Mouse (Mus musculus): ENCODE data around the gene Imp4. TPM values are rescaled to one million over a fixed set of nuclear protein-coding genes. Genes with fewer than 3 reads are reported as not detected.

Imp4 gene
- polyA plus RNA-seq, 1 experiment from 2014 or later, result 68.5 TPM

DNA sequence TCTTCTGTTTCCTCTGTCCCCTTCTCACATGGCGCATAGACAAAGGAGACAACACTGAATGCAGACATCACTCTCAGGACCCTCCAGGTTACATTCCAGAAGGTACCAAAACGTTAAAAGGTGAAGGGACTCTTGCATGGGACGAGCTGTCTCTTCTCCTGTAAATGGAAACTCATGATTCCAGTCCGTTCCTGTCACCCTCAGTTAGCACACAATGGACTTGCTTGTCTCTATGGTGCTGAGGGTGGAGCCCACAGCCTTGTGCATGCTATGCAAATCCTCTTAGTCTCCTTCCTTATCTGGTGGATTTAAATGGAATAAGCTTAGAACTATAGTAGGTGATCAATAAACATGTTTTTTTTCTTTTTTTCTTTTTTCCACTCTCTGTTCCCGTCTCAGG is 30.1 kb downstream of the Imp4 start:
- Histone ChIP-seq H3K9ac (ENCODE audit: low read length) (no peak overlapping the region), H3K36me3 (ENCODE audit: control insufficient read depth, insufficient read depth, low read length) (no peaks in the 10 kb centered on the region), H3K9me3 (replicated peaks; ENCODE audit: control insufficient read depth, low read length) (no peaks in the 10 kb centered on the region), H3K27me3 (replicated peaks; ENCODE audit: control insufficient read depth, insufficient read depth, low read length) (peaks cover 12% of the 10 kb centered on the region; the same call in 1 of the 2 replicates), H3K4me3 (ENCODE audit: low read depth, low read length) (no peak overlapping the region), H3K27ac (ENCODE audit: low read depth, low read length) (no peak overlapping the region), H3K4me1 (ENCODE audit: control insufficient read depth, insufficient read depth, low read length) (no peaks in the 10 kb centered on the region), H3K4me2 (ENCODE audit: low read length) (no peak overlapping the region)
- DNase-seq (ENCODE audit: low spot score) (no peak), ATAC-seq (no peak)
- 70% methylated on average over 5 of the region's 5 CpGs for WGBS

DNA sequence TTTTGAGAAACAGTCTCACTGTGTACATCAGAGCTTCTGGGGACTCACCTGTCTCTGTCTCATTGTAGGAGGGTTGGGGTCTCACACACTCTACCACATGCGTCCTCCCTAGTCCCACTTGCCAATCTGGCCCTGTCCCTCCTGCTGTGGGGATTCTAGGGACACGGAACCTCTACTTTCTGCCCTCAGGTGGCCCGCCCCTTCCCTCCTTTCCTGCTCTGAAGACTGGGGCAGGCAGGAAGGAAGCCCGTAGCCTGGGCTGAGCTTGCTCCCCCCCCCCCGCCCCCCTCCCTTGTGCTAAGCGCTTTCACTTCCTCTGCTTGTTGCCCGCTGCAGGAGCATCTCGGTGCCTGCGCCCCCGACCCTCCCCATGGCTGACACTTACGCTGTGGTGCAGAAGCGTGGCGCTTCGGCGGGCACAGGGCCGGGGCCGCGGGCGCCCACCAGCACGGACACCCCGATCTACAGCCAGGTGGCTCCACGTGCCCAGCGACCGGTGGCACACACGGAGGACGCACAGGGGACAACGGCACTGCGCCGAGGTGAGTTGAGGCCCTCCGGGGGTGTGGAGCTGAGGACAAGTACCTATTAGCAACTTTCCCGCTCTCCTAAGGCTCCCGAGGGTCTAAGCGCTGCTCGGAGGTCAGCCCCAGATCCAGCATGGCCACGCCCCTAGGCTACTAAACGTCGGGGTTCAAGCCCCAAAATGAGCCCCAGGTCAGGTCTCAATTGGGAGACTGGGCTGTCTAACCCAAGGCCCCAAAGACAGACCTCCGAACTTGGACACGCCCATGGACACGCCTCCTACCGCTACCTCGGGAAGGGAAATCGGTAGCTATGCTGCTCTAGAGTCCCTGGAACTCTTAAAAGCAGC is 33.0 kb downstream of the Imp4 start:
- H3K4me2 ChIP-seq (ENCODE audit: low read length), result peak overlapping the region; percentile 88
- peak overlapping the region; percentile 41 for H3K4me3 ChIP-seq (ENCODE audit: low read depth, low read length)
- peak; percentile 25 for DNase-seq (ENCODE audit: low spot score)
- H3K9ac ChIP-seq (ENCODE audit: low read length), result peak overlapping the region; percentile 55
- H3K4me1 ChIP-seq (ENCODE audit: control insufficient read depth, insufficient read depth, low read length), result no peaks in the 10 kb centered on the region
- peak; percentile 64 for ATAC-seq
- no peaks in the 10 kb centered on the region for H3K36me3 ChIP-seq (ENCODE audit: control insufficient read depth, insufficient read depth, low read length)
- WGBS, result under 1% methylated on average over 42 of the region's 43 CpGs
- peaks cover 12% of the 10 kb centered on the region; the same call in 1 of the 2 replicates for H3K27me3 ChIP-seq (replicated peaks; ENCODE audit: control insufficient read depth, insufficient read depth, low read length)
- no peak overlapping the region for H3K27ac ChIP-seq (ENCODE audit: low read depth, low read length)
- H3K9me3 ChIP-seq (replicated peaks; ENCODE audit: control insufficient read depth, low read length), result no peaks in the 10 kb centered on the region

DNA sequence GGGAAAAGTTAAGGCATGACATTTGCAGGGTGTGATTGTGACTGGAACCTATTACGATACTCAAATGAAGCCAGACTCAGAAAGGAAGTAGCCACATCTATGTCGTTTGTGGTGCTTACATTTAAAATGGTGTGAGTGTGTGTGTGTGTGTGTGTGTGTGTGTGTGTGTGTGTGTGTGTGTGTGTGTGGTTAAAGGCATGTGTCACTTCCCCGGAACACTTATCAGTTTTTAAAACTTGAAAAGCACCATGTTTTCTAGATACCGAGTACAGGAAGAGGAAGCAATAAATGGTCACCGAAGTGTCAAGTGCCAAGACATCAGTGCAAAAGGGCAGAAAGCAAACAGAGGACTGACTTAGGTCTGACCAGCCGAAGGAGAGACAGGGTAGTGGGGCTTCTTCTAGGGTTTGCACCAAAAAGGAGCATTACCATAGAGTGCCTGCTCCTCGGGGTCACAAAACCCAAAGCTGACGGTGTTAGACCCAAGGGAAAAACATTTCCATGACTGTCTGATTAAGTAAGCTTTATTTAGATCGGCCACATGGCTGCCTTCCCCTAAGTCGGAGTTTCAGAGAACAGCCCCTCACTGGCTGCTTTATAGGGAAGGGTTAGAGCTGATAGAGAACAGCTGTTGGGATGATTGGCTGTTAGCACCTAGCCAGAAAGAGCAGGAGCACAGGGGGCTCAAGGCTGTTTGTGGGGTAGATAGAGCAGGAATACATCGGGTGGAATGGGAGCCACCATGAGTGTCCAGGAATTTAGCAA is 39.4 kb downstream of the Imp4 start:
- Histone ChIP-seq H3K36me3 (ENCODE audit: control insufficient read depth, insufficient read depth, low read length) (no peaks in the 10 kb centered on the region), H3K4me2 (ENCODE audit: low read length) (no peak overlapping the region), H3K27me3 (replicated peaks; ENCODE audit: control insufficient read depth, insufficient read depth, low read length) (no peaks in the 10 kb centered on the region), H3K9me3 (replicated peaks; ENCODE audit: control insufficient read depth, low read length) (no peaks in the 10 kb centered on the region), H3K4me1 (ENCODE audit: control insufficient read depth, insufficient read depth, low read length) (no peaks in the 10 kb centered on the region), H3K9ac (ENCODE audit: low read length) (no peak overlapping the region), H3K27ac (ENCODE audit: low read depth, low read length) (no peak overlapping the region), H3K4me3 (ENCODE audit: low read depth, low read length) (no peak overlapping the region)
- ATAC-seq (no peak), DNase-seq (ENCODE audit: low spot score) (no peak)
- WGBS, result 78% methylated on average over 11 of the region's 11 CpGs

DNA sequence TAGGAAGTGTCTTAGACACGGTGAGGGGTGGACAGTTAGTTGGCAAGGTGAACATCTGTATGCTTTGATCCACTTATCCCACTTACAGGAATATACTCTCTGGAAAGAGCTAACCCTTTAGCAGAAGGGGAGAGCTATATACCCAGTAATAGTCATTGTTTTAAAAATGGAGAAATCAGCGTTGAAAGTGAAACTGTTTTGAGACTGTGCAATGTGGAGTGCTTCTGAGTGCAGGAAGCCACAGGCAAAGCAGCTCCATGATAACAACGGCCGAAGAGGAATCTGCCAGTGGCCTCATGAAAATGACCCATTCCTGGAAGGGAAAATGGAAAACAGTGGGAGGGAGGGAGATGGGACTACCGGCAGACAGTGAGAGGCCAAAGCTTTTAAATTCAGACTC is 41.1 kb downstream of the Imp4 start:
- Histone ChIP-seq H3K4me1 (ENCODE audit: control insufficient read depth, insufficient read depth, low read length) (peaks cover 3% of the 10 kb centered on the region; the same call in 1 of the 2 replicates), H3K36me3 (ENCODE audit: control insufficient read depth, insufficient read depth, low read length) (no peaks in the 10 kb centered on the region), H3K27ac (ENCODE audit: low read depth, low read length) (no peak overlapping the region), H3K4me2 (ENCODE audit: low read length) (no peak overlapping the region), H3K9ac (ENCODE audit: low read length) (no peak overlapping the region), H3K4me3 (ENCODE audit: low read depth, low read length) (no peak overlapping the region), H3K27me3 (replicated peaks; ENCODE audit: control insufficient read depth, insufficient read depth, low read length) (no peaks in the 10 kb centered on the region), H3K9me3 (replicated peaks; ENCODE audit: control insufficient read depth, low read length) (no peaks in the 10 kb centered on the region)
- DNase-seq (ENCODE audit: low spot score) (no peak), ATAC-seq (no peak)
- WGBS, result 84% methylated on average over 5 of the region's 5 CpGs

DNA sequence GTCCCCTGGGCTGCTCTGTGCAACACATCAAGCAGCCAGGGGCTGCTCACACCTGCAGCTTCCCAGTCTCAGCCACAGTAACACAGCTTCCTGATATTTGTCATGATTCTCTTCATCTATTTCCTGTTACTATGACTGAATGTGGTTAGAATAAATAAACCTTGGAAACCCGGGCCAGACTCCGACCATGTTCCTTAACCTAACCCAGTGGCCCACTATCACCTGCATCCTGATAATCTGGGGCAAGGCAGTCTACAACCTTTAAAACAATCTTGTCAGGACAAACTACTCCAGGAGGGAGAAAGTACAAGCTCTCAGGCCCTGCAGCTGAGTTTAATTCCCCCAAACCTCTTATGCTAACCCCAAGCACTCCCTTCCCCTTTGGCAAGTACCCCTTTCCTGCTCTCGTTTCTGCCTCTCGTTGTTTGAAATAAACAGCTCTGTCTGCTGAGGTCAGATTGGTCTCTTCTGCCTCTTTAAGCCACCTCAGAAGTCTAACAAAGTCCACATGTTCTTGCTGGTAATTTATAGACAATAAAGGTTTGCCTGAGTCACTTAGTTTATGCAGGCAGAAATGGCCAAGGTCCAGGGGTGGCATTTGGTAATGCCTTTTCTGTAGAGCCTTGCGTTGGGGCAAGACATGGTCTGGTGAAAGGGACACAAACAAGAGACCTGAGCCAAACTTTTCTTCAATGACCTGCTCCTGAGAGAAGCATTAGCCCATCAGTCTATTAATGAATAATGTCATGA is 42.4 kb downstream of the Imp4 start:
- Histone ChIP-seq H3K9me3 (replicated peaks; ENCODE audit: control insufficient read depth, low read length) (no peaks in the 10 kb centered on the region), H3K27ac (ENCODE audit: low read depth, low read length) (no peak overlapping the region), H3K4me3 (ENCODE audit: low read depth, low read length) (no peak overlapping the region), H3K4me2 (ENCODE audit: low read length) (no peak overlapping the region), H3K27me3 (replicated peaks; ENCODE audit: control insufficient read depth, insufficient read depth, low read length) (no peaks in the 10 kb centered on the region), H3K4me1 (ENCODE audit: control insufficient read depth, insufficient read depth, low read length) (peaks cover 3% of the 10 kb centered on the region; the same call in 1 of the 2 replicates), H3K36me3 (ENCODE audit: control insufficient read depth, insufficient read depth, low read length) (no peaks in the 10 kb centered on the region), H3K9ac (ENCODE audit: low read length) (no peak overlapping the region)
- DNase-seq (ENCODE audit: low spot score), result no peak
- no peak for ATAC-seq
- 82% methylated on average over 5 of the region's 5 CpGs for WGBS

DNA sequence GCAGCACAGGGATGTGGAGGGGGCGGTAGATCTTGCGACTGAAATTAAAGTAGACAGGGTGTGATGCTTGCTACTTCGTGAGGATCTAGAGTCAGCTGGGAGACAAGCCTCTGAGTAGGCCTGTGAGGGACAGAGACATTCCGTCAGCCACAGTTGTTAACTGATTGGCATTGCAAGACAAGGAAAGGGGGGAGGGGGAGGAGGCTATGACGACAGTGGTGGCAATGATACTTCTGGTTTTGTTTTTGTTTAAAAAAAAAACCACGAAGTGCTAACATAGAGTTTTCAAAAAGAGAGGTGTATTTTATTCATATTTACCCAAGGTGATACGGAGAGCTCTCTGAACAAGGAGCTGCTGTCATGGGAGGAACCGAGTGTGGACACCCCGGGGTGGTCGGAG is 44.8 kb downstream of the Imp4 start:
- H3K36me3 ChIP-seq (ENCODE audit: control insufficient read depth, insufficient read depth, low read length), result no peaks in the 10 kb centered on the region
- H3K9ac ChIP-seq (ENCODE audit: low read length), result no peak overlapping the region
- H3K9me3 ChIP-seq (replicated peaks; ENCODE audit: control insufficient read depth, low read length), result no peaks in the 10 kb centered on the region
- DNase-seq (ENCODE audit: low spot score), result no peak
- no peak overlapping the region for H3K4me3 ChIP-seq (ENCODE audit: low read depth, low read length)
- no peak overlapping the region for H3K4me2 ChIP-seq (ENCODE audit: low read length)
- no peak overlapping the region for H3K27ac ChIP-seq (ENCODE audit: low read depth, low read length)
- peaks cover 3% of the 10 kb centered on the region; the same call in 1 of the 2 replicates for H3K4me1 ChIP-seq (ENCODE audit: control insufficient read depth, insufficient read depth, low read length)
- H3K27me3 ChIP-seq (replicated peaks; ENCODE audit: control insufficient read depth, insufficient read depth, low read length), result no peaks in the 10 kb centered on the region
- WGBS, result 81% methylated on average over 10 of the region's 10 CpGs
- ATAC-seq, result no peak

DNA sequence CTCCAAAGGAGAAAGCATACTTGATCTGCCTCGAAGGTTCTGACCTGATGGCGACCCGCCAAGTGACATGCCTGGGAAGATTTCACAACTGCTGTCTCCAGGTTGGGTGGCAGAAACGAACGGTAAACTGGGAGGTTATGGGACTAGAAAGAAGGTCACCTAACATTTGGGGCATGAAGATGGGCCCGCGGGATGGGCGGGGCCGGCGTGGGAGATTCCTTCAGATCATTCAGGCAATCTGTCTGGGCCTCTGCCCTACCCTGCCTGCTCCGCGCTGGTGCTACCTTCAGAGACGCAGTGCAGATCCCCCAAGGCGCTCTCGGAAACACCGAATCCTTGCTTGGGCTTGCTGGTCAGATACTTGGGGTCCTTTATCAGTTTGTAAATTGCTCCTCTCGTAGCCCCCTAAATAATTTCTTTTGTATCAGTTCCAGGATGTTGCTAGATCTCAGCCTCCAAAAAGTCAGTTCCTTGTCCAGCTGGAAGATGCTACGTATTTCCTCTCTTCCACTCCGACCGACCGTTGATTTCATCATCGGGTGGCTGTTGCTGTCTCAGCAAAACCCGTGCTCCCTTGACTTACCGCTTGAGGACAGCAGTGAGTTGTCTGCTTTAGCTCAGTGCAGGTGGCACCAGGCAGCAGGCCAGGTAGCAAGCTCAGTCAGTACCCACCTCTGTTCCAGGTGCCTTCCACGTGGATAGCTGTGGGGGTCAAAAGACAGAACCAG is 46.0 kb downstream of the Imp4 start:
- no peaks in the 10 kb centered on the region for H3K9me3 ChIP-seq (replicated peaks; ENCODE audit: control insufficient read depth, low read length)
- no peaks in the 10 kb centered on the region for H3K27me3 ChIP-seq (replicated peaks; ENCODE audit: control insufficient read depth, insufficient read depth, low read length)
- H3K9ac ChIP-seq (ENCODE audit: low read length), result peak overlapping the region; percentile 17; the same call in 1 of the 2 replicates
- DNase-seq (ENCODE audit: low spot score) (peak; percentile 56), ATAC-seq (peak; percentile 23; the same call in 1 of the 2 replicates)
- H3K4me1 ChIP-seq (ENCODE audit: control insufficient read depth, insufficient read depth, low read length), result peaks cover 3% of the 10 kb centered on the region; the same call in 1 of the 2 replicates
- no peaks in the 10 kb centered on the region for H3K36me3 ChIP-seq (ENCODE audit: control insufficient read depth, insufficient read depth, low read length)
- peak overlapping the region; percentile 47 for H3K4me2 ChIP-seq (ENCODE audit: low read length)
- WGBS, result 12% methylated on average over 25 of the region's 25 CpGs
- H3K4me3 ChIP-seq (ENCODE audit: low read depth, low read length), result peak overlapping the region; percentile 14
- no peak overlapping the region for H3K27ac ChIP-seq (ENCODE audit: low read depth, low read length)

DNA sequence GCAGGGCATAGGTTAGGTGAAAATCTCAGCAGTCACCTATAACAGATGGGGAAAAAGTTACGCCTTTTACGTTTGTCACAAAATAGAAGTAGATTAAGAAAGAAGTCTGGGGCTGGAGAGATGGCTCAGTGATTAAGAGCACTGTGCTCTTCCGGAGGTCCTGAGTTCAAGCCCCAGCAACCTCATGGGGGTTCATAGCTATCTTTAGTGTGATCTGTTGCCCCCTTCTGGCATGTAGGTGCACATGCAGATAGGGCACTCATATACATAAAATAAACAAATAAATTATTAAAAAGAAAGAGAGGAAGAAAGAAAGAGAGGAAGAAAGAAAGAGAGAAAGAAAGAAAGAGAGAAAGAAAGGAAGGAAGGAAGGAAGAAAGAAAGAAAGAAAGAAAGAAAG is 47.7 kb downstream of the Imp4 start:
- no peak overlapping the region for H3K4me3 ChIP-seq (ENCODE audit: low read depth, low read length)
- 94% methylated on average over 3 of the region's 3 CpGs for WGBS
- no peak overlapping the region for H3K9ac ChIP-seq (ENCODE audit: low read length)
- no peak for DNase-seq (ENCODE audit: low spot score)
- H3K36me3 ChIP-seq (ENCODE audit: control insufficient read depth, insufficient read depth, low read length), result no peaks in the 10 kb centered on the region
- peaks cover 3% of the 10 kb centered on the region; the same call in 1 of the 2 replicates for H3K4me1 ChIP-seq (ENCODE audit: control insufficient read depth, insufficient read depth, low read length)
- H3K4me2 ChIP-seq (ENCODE audit: low read length), result no peak overlapping the region
- no peaks in the 10 kb centered on the region for H3K27me3 ChIP-seq (replicated peaks; ENCODE audit: control insufficient read depth, insufficient read depth, low read length)
- no peaks in the 10 kb centered on the region for H3K9me3 ChIP-seq (replicated peaks; ENCODE audit: control insufficient read depth, low read length)
- H3K27ac ChIP-seq (ENCODE audit: low read depth, low read length), result no peak overlapping the region
- ATAC-seq, result no peak

All from forebrain, embryonic 14.5 days (tissue).